Mouse (Mus musculus): ENCODE results near the gene Hs2st1. TPM values are rescaled to one million over a fixed set of nuclear protein-coding genes. Genes with fewer than 3 reads are reported as not detected.
A peak's percentile ranks its signal among the peaks of the same experiment; 100 is the strongest.

Hs2st1 gene
- total RNA-seq (2012; rRNA removed) (17.6 and 20.4 TPM in 2 replicates), total RNA-seq (2014; rRNA removed) (29.7 and 30.9 TPM in 2 replicates), polyA plus RNA-seq (2012; ENCODE audit: insufficient read length, low read depth) (36.4 and 38.5 TPM in 2 replicates)

GRCm38 (mm10) chr3:144570047-144570815 lies at the start of gene Hs2st1, which contains the start of gene Selenof:
TSS of gene Hs2st1 (minus strand) at chr3:144570181.
TSS of gene Selenof (plus strand) at chr3:144570304.
- peaks cover 67% of the 10 kb centered on the region for H3K79me2 ChIP-seq (replicated peaks; ENCODE audit: control insufficient read depth, extremely low read depth, insufficient read depth, poor library complexity, severe bottlenecking)
- DNase-seq (ENCODE audit: extremely low read depth): peak; percentile 100
- H3K4me3 ChIP-seq (replicated peaks in 1 of 3; ENCODE audit: low read depth in 2 of 3, low read length in 2 of 3, poor library complexity in 1 of 3): peak within 1 kb of the TSS; percentile 75 to 84 (median 81)
- peak within 1 kb of the TSS; percentile 87 for H3K9ac ChIP-seq (ENCODE audit: insufficient read depth, low read depth)
- H3K4me2 ChIP-seq (ENCODE audit: insufficient read depth, low read depth, poor library complexity, severe bottlenecking): peak within 1 kb of the TSS; percentile 70
- dilution Hi-C loops (cut with MboI; ENCODE audit: extremely low pct_ligation_motif_present, extremely low pct_unique_long_range_greater_than_20kb, low sequenced_read_pairs): no loop called here
- H3K4me1 ChIP-seq (ENCODE audit: control insufficient read depth in 1 of 2, insufficient read depth in 2 of 2): peaks cover 21 to 49% of the 10 kb centered on the region in 2 experiments
- peak within 1 kb of the TSS; percentile 47 for H3K27ac ChIP-seq (ENCODE audit: insufficient read depth, low read depth)
- TF ChIP-seq USF1 (IDR thresholded peaks at IDR 0.05; ENCODE audit: low read depth, low read length): peak; percentile 87
- TF ChIP-seq CHD2 (IDR thresholded peaks at IDR 0.05; ENCODE audit: low read length): peak; percentile 88
- no peak for TF ChIP-seq JUND (conservative IDR thresholded peaks at IDR 0.05; ENCODE audit: low read depth, low read length)
- no peak for TF ChIP-seq CHD1 (IDR thresholded peaks at IDR 0.05; ENCODE audit: low read depth, low read length)
- no peak for TF ChIP-seq UBTF (IDR thresholded peaks at IDR 0.05; ENCODE audit: low read depth, low read length)
- peak; percentile 85 for TF ChIP-seq HCFC1 (IDR thresholded peaks at IDR 0.05; ENCODE audit: low read depth, low read length)
- TF ChIP-seq NELFE (IDR thresholded peaks at IDR 0.05; ENCODE audit: low read depth, low read length): peak; percentile 100
- no peak for TF ChIP-seq MAFK (IDR thresholded peaks at IDR 0.05; ENCODE audit: insufficient replicate concordance, low read length)
- peak; percentile 48 for TF ChIP-seq USF2 (conservative IDR thresholded peaks at IDR 0.05; ENCODE audit: low read depth, low read length)
- TF ChIP-seq E2F4 (IDR thresholded peaks at IDR 0.05; ENCODE audit: insufficient replicate concordance, low read depth, low read length): no peak
- peak in 1 of 2 experiments; percentile 36; a peak in 2 of 4 replicates for TF ChIP-seq CTCF (conservative IDR thresholded peaks at IDR 0.05 in 1 of 2, IDR thresholded peaks at IDR 0.05 in 1 of 2; ENCODE audit: low read depth in 2 of 2, low read length in 2 of 2)
- TF ChIP-seq TCF12 (IDR thresholded peaks at IDR 0.05; ENCODE audit: low read depth, low read length): peak; percentile 98
- TF ChIP-seq MAZ (IDR thresholded peaks at IDR 0.05; ENCODE audit: low read depth, low read length): peak; percentile 56; the same call in 1 of the 2 replicates
- 0 out of 2 replicates have a peak, but pooled peaks have one; percentile 14 for TF ChIP-seq SMC3 (IDR thresholded peaks at IDR 0.05; ENCODE audit: low read depth, low read length)
- TF ChIP-seq POLR2AphosphoS2 (IDR thresholded peaks at IDR 0.05; ENCODE audit: low read depth, low read length): peak; percentile 98
- TF ChIP-seq PAX5 (IDR thresholded peaks at IDR 0.05; ENCODE audit: low read length): no peak
- TF ChIP-seq MYC (IDR thresholded peaks at IDR 0.05; ENCODE audit: low read depth, low read length): no peak; the same call in 1 of the 2 replicates
- no peak; the same call in 1 of the 2 replicates for TF ChIP-seq ETS1 (conservative IDR thresholded peaks at IDR 0.05; ENCODE audit: low read depth, low read length)
- TF ChIP-seq ZKSCAN1 (IDR thresholded peaks at IDR 0.05; ENCODE audit: borderline replicate concordance, low read depth, low read length): no peak
- peak; percentile 92 for TF ChIP-seq NRF1 (IDR thresholded peaks at IDR 0.05; ENCODE audit: low read depth, low read length)
- peak; percentile 96 for TF ChIP-seq ZMIZ1 (IDR thresholded peaks at IDR 0.05; ENCODE audit: low read depth, low read length)
- peak; percentile 93 for TF ChIP-seq TBP (conservative IDR thresholded peaks at IDR 0.05; ENCODE audit: low read depth, low read length)
- no peak; the same call in 1 of the 2 replicates for TF ChIP-seq SIN3A (IDR thresholded peaks at IDR 0.05; ENCODE audit: low read length)
- no peak for TF ChIP-seq ZC3H11A (IDR thresholded peaks at IDR 0.05; ENCODE audit: low read depth, low read length)
- no peak; the same call in 1 of the 2 replicates for TF ChIP-seq GABPA (IDR thresholded peaks at IDR 0.05; ENCODE audit: insufficient replicate concordance, low read depth, low read length)
- TF ChIP-seq POLR2A (IDR thresholded peaks at IDR 0.05; ENCODE audit: low read depth, low read length): peak; percentile 98
- TF ChIP-seq RCOR1 (conservative IDR thresholded peaks at IDR 0.05; ENCODE audit: low read depth, low read length): no peak
- TF ChIP-seq MXI1 (IDR thresholded peaks at IDR 0.05; ENCODE audit: low read depth, low read length): peak; percentile 63
- TF ChIP-seq ELF1 (IDR thresholded peaks at IDR 0.05; ENCODE audit: low read depth, low read length): peak; percentile 73; the same call in 1 of the 2 replicates
- peak; percentile 100 for TF ChIP-seq MAX (IDR thresholded peaks at IDR 0.05; ENCODE audit: low read length)
- no peak for TF ChIP-seq JUN (IDR thresholded peaks at IDR 0.05; ENCODE audit: insufficient read depth, low read depth, low read length)
- peak; percentile 96 for TF ChIP-seq BHLHE40 (IDR thresholded peaks at IDR 0.05; ENCODE audit: low read depth, low read length)
- no peak for TF ChIP-seq EP300 (IDR thresholded peaks at IDR 0.05; ENCODE audit: low read length)
- no peak for TF ChIP-seq ZNF384 (IDR thresholded peaks at IDR 0.05; ENCODE audit: low read depth, low read length)
- peak; percentile 81; the same call in 1 of the 2 replicates for TF ChIP-seq MEF2A (IDR thresholded peaks at IDR 0.05; ENCODE audit: borderline replicate concordance, low read depth, low read length)
- no peak for TF ChIP-seq RAD21 (IDR thresholded peaks at IDR 0.05; ENCODE audit: low read depth, low read length)
- TF ChIP-seq KAT2A (IDR thresholded peaks at IDR 0.05; ENCODE audit: insufficient replicate concordance, low read length): 0 out of 2 replicates have a peak, but pooled peaks have one; percentile 58
- peak; percentile 57; the same call in 1 of the 2 replicates for TF ChIP-seq IRF4 (IDR thresholded peaks at IDR 0.05; ENCODE audit: low read depth, low read length)
- H3K36me3 ChIP-seq (replicated peaks in 1 of 2; ENCODE audit: control insufficient read depth in 1 of 2, insufficient read depth in 1 of 2, low read length in 1 of 2): peaks cover 23 to 34% of the 10 kb centered on the region in 2 experiments
- H3K27me3 ChIP-seq (replicated peaks): no peaks in the 10 kb centered on the region
- in situ Hi-C loops (cut with MboI; ENCODE audit: low pct_ligation_motif_present, low pct_unique_long_range_greater_than_20kb, low sequenced_read_pairs): no loop called here
- H3K9me3 ChIP-seq (replicated peaks; ENCODE audit: low read length): no peaks in the 10 kb centered on the region

Measured in CH12.LX (cell line).